ENCODE assay signal across 18 mouse cellular contexts in genomic region chr10:115349029-115349428, GRCm38 (mm10). TPM values are rescaled to one million over a fixed set of nuclear protein-coding genes. Genes with fewer than 3 reads are reported as not detected.
A peak's percentile ranks its signal among the peaks of the same experiment; 100 is the strongest.
DNase-seq lines count a peak whose midpoint lies in the region; ATAC-seq and TF ChIP-seq lines count a peak whose summit lies in the region.
"Had no signal": no experiment of that assay in that cellular context is flagged by ENCODE, and none has a peak within 500 bp of the region (broad histone marks: within the 10 kb centered on the region; RNA-seq: fewer than 3 reads in every experiment).

No protein-coding gene starts in this region.

- no peak for TF ChIP-seq CTCF in liver, adult 2 months (IDR thresholded peaks at IDR 0.05; ENCODE audit: low read depth, low read length)

- no peak overlapping the region for H3K9ac ChIP-seq in forebrain, embryonic 12.5 days
- H3K9ac ChIP-seq in forebrain, embryonic 11.5 days (ENCODE audit: low read length): no peak overlapping the region
- H3K9ac ChIP-seq in liver, adult 2 months (ENCODE audit: low read depth, low read length): no peak overlapping the region
- H3K9ac ChIP-seq in liver, embryonic 11.5 days (ENCODE audit: low read depth, low read length): no peak overlapping the region
- no peak overlapping the region for H3K9ac ChIP-seq in hindbrain, embryonic 16.5 days (ENCODE audit: low read depth, low read length)
- no peak overlapping the region for H3K9ac ChIP-seq in stomach, embryonic 16.5 days (ENCODE audit: low read length)
- H3K9ac ChIP-seq: embryonic facial prominence, embryonic 12.5 days; lung, embryonic 14.5 days had no signal

- no peaks in the 10 kb centered on the region for H3K79me2 ChIP-seq in liver, adult 2 months (ENCODE audit: control insufficient read depth, insufficient read depth, low read length)

- 67% methylated on average over 10 of the region's 10 CpGs for WGBS in forebrain, embryonic 12.5 days
- WGBS in forebrain, embryonic 11.5 days: 78% methylated on average over 10 of the region's 10 CpGs
- WGBS in liver, adult 2 months: 66% methylated on average over 10 of the region's 10 CpGs
- WGBS in liver, embryonic 11.5 days: 84% methylated on average over 10 of the region's 10 CpGs
- WGBS in hindbrain, embryonic 16.5 days: 58% methylated on average over 10 of the region's 10 CpGs
- 71% methylated on average over 10 of the region's 10 CpGs for WGBS in stomach, embryonic 16.5 days

- TF ChIP-seq POLR2A in liver, adult 2 months (IDR thresholded peaks at IDR 0.05; ENCODE audit: extremely low read depth, insufficient read depth, low read length): no peak

- H3K4me2 ChIP-seq in forebrain, embryonic 12.5 days: no peak overlapping the region
- H3K4me2 ChIP-seq in forebrain, embryonic 11.5 days (ENCODE audit: low read depth, low read length, severe bottlenecking): no peak overlapping the region
- H3K4me2 ChIP-seq in liver, embryonic 11.5 days: no peak overlapping the region
- no peak overlapping the region for H3K4me2 ChIP-seq in hindbrain, embryonic 16.5 days (ENCODE audit: low read length)
- no peak overlapping the region for H3K4me2 ChIP-seq in stomach, embryonic 16.5 days (ENCODE audit: low read depth, low read length)
- H3K4me2 ChIP-seq: embryonic facial prominence, embryonic 12.5 days; heart, embryonic 11.5 days; lung, embryonic 14.5 days had no signal

- H3K4me3 ChIP-seq in forebrain, embryonic 12.5 days (replicated peaks): no peak overlapping the region
- no peak overlapping the region for H3K4me3 ChIP-seq in forebrain, embryonic 11.5 days (ENCODE audit: low read depth, low read length)
- H3K4me3 ChIP-seq in liver, adult 2 months (ENCODE audit: insufficient read depth, low read depth, low read length): no peak overlapping the region
- H3K4me3 ChIP-seq in liver, embryonic 11.5 days (ENCODE audit: low read depth, low read length): no peak overlapping the region
- no peak overlapping the region for H3K4me3 ChIP-seq in hindbrain, embryonic 16.5 days (ENCODE audit: low read length)
- no peak overlapping the region for H3K4me3 ChIP-seq in stomach, embryonic 16.5 days (replicated peaks; ENCODE audit: low read length)
- H3K4me3 ChIP-seq: embryonic facial prominence, embryonic 12.5 days had no signal

- no peaks in the 10 kb centered on the region for H3K27me3 ChIP-seq in forebrain, embryonic 12.5 days
- H3K27me3 ChIP-seq in forebrain, embryonic 11.5 days (ENCODE audit: control insufficient read depth, insufficient read depth, low read length): no peaks in the 10 kb centered on the region
- no peaks in the 10 kb centered on the region for H3K27me3 ChIP-seq in liver, adult 2 months (ENCODE audit: control insufficient read depth, insufficient read depth, low read length)
- H3K27me3 ChIP-seq in liver, embryonic 11.5 days (replicated peaks; ENCODE audit: control insufficient read depth, insufficient read depth, low read length): no peaks in the 10 kb centered on the region
- no peaks in the 10 kb centered on the region for H3K27me3 ChIP-seq in hindbrain, embryonic 16.5 days (replicated peaks; ENCODE audit: control insufficient read depth, insufficient read depth, low read length)
- no peaks in the 10 kb centered on the region for H3K27me3 ChIP-seq in stomach, embryonic 16.5 days (ENCODE audit: control insufficient read depth, insufficient read depth, low read length)
- H3K27me3 ChIP-seq: embryonic facial prominence, embryonic 12.5 days had no signal

- no peak for DNase-seq in forebrain, embryonic 11.5 days (ENCODE audit: low spot score)
- peak; percentile 40 for DNase-seq in liver, adult 2 months (ENCODE audit: extremely low read depth, low read depth, low spot score)
- DNase-seq in liver, embryonic 11.5 days (ENCODE audit: low spot score): no peak
- no peak for DNase-seq in adrenal gland, postnatal 36 days
- no peak for DNase-seq in cerebellum, adult 9-11 months
- DNase-seq: adrenal gland, postnatal 25 days; cerebellum, postnatal 36 days; gastrocnemius, postnatal 25 days; liver; lung, embryonic 14.5 days; midbrain, embryonic 14.5 days; right cerebral cortex, postnatal 4 days had no signal

- 0 out of 2 replicates have a peak, but pooled peaks cover 3% of the 10 kb centered on the region for H3K4me1 ChIP-seq in forebrain, embryonic 12.5 days
- H3K4me1 ChIP-seq in forebrain, embryonic 11.5 days (replicated peaks; ENCODE audit: control insufficient read depth, insufficient read depth, low read length): no peaks in the 10 kb centered on the region
- H3K4me1 ChIP-seq in liver, adult 2 months (ENCODE audit: control insufficient read depth, insufficient read depth, low read length): peaks cover 20% of the 10 kb centered on the region
- H3K4me1 ChIP-seq in liver, embryonic 11.5 days (replicated peaks; ENCODE audit: control insufficient read depth, insufficient read depth, low read length): no peaks in the 10 kb centered on the region
- no peaks in the 10 kb centered on the region for H3K4me1 ChIP-seq in hindbrain, embryonic 16.5 days (ENCODE audit: control insufficient read depth, insufficient read depth, low read depth, low read length)
- H3K4me1 ChIP-seq in stomach, embryonic 16.5 days (ENCODE audit: control insufficient read depth, insufficient read depth, low read length): no peaks in the 10 kb centered on the region
- H3K4me1 ChIP-seq: embryonic facial prominence, embryonic 12.5 days had no signal

- peak; percentile 49; the same call in 1 of the 2 replicates for ATAC-seq in forebrain, embryonic 12.5 days (ENCODE audit: low FRiP score)
- no peak for ATAC-seq in forebrain, embryonic 11.5 days (replicated peaks; ENCODE audit: low FRiP score)
- ATAC-seq in liver, embryonic 11.5 days (replicated peaks; ENCODE audit: low FRiP score): no peak
- peak; percentile 52 for ATAC-seq in hindbrain, embryonic 16.5 days
- ATAC-seq in stomach, embryonic 16.5 days (ENCODE audit: insufficient read depth, low FRiP score): peak; percentile 44; the same call in 1 of the 2 replicates
- ATAC-seq: activated CD4-positive, CD25-positive, alpha-beta regulatory T cell, adult 4 months had no signal

- H3K9me3 ChIP-seq in forebrain, embryonic 12.5 days: no peaks in the 10 kb centered on the region
- no peaks in the 10 kb centered on the region for H3K9me3 ChIP-seq in forebrain, embryonic 11.5 days (ENCODE audit: control insufficient read depth, low read length)
- no peaks in the 10 kb centered on the region for H3K9me3 ChIP-seq in liver, embryonic 11.5 days (ENCODE audit: control insufficient read depth, low read length)
- no peaks in the 10 kb centered on the region for H3K9me3 ChIP-seq in hindbrain, embryonic 16.5 days (ENCODE audit: control insufficient read depth, low read length)
- no peaks in the 10 kb centered on the region for H3K9me3 ChIP-seq in stomach, embryonic 16.5 days (replicated peaks; ENCODE audit: control insufficient read depth, low read length)
- H3K9me3 ChIP-seq: embryonic facial prominence, embryonic 12.5 days had no signal

- H3K36me3 ChIP-seq in forebrain, embryonic 12.5 days (replicated peaks): peaks cover 18% of the 10 kb centered on the region
- no peaks in the 10 kb centered on the region for H3K36me3 ChIP-seq in forebrain, embryonic 11.5 days (ENCODE audit: control insufficient read depth, insufficient read depth, low read length)
- peaks cover 6% of the 10 kb centered on the region for H3K36me3 ChIP-seq in liver, adult 2 months (ENCODE audit: control insufficient read depth, insufficient read depth, low read length)
- no peaks in the 10 kb centered on the region for H3K36me3 ChIP-seq in liver, embryonic 11.5 days (ENCODE audit: control insufficient read depth, insufficient read depth, low read length)
- peaks cover 8% of the 10 kb centered on the region; the same call in 1 of the 2 replicates for H3K36me3 ChIP-seq in hindbrain, embryonic 16.5 days (ENCODE audit: control insufficient read depth, insufficient read depth, low read length)
- 0 out of 2 replicates have a peak, but pooled peaks cover 4% of the 10 kb centered on the region for H3K36me3 ChIP-seq in stomach, embryonic 16.5 days (ENCODE audit: control insufficient read depth, insufficient read depth, low read length)

- no peak overlapping the region for H3K27ac ChIP-seq in forebrain, embryonic 12.5 days
- no peak overlapping the region for H3K27ac ChIP-seq in forebrain, embryonic 11.5 days (ENCODE audit: low read depth, low read length)
- peak overlapping the region; percentile 80 for H3K27ac ChIP-seq in liver, adult 2 months (replicated peaks; ENCODE audit: insufficient read depth, low read depth, low read length)
- H3K27ac ChIP-seq in liver, embryonic 11.5 days (ENCODE audit: low read depth, low read length): no peak overlapping the region
- H3K27ac ChIP-seq in hindbrain, embryonic 16.5 days (ENCODE audit: low read depth, low read length): no peak overlapping the region
- no peak overlapping the region for H3K27ac ChIP-seq in stomach, embryonic 16.5 days (ENCODE audit: low read length)
- H3K27ac ChIP-seq: embryonic facial prominence, embryonic 12.5 days had no signal

RNA-seq across cellular contexts. Expression of gene Tmem19, which starts 13.3 kb away (rescaled TPM):
- polyA plus RNA-seq in forebrain, embryonic 12.5 days (2016; fragmentation: Nextera tagmentation; extraction: Ambion mirVana): 35.3 and 43.3 TPM in 2 replicates
- 32.6 and 33.7 TPM in 2 replicates for polyA plus RNA-seq in forebrain, embryonic 11.5 days (2014; fragmentation: Nextera tagmentation; extraction: Ambion mirVana)
- total RNA-seq in liver, adult 2 months (2014; rRNA removed): 30.8 and 36.7 TPM in 2 replicates
- polyA plus RNA-seq in liver, adult 2 months (2012; rRNA removed): 41.8 and 47.4 TPM in 2 replicates
- 21.2 and 22.8 TPM in 2 replicates for polyA plus RNA-seq in liver, embryonic 11.5 days (2014; fragmentation: Nextera tagmentation; extraction: Ambion mirVana)
- polyA plus RNA-seq in hindbrain, embryonic 16.5 days (2015; fragmentation: Nextera tagmentation; extraction: Ambion mirVana): 34.0 and 34.1 TPM in 2 replicates
- polyA plus RNA-seq in stomach, embryonic 16.5 days (2015; fragmentation: Nextera tagmentation; extraction: Ambion mirVana): 28.5 and 33.7 TPM in 2 replicates
- total RNA-seq in adrenal gland, postnatal 36 days (2021): 10 to 100 TPM; 25.0 to 41.2 TPM

RNA-seq across cellular contexts. Expression of gene Rab21, which starts 33.6 kb away (rescaled TPM):
- 5.2 and 5.3 TPM in 2 replicates for polyA plus RNA-seq in forebrain, embryonic 12.5 days (2016; fragmentation: Nextera tagmentation; extraction: Ambion mirVana)
- 10.0 and 11.9 TPM in 2 replicates for polyA plus RNA-seq in forebrain, embryonic 11.5 days (2014; fragmentation: Nextera tagmentation; extraction: Ambion mirVana)
- 14.7 and 16.5 TPM in 2 replicates for total RNA-seq in liver, adult 2 months (2014; rRNA removed)
- polyA plus RNA-seq in liver, adult 2 months (2012; rRNA removed): 18.0 and 19.0 TPM in 2 replicates
- polyA plus RNA-seq in liver, embryonic 11.5 days (2014; fragmentation: Nextera tagmentation; extraction: Ambion mirVana): 5.1 and 5.3 TPM in 2 replicates
- 7.0 TPM in 2 replicates for polyA plus RNA-seq in hindbrain, embryonic 16.5 days (2015; fragmentation: Nextera tagmentation; extraction: Ambion mirVana)
- 3.6 and 4.2 TPM in 2 replicates for polyA plus RNA-seq in stomach, embryonic 16.5 days (2015; fragmentation: Nextera tagmentation; extraction: Ambion mirVana)
- 10 to 100 TPM; 58.7 to 68.9 TPM for total RNA-seq in adrenal gland, postnatal 36 days (2021)

RNA-seq across cellular contexts. Expression of gene Thap2, which starts 35.2 kb away (rescaled TPM):
- polyA plus RNA-seq in forebrain, embryonic 12.5 days (2016; fragmentation: Nextera tagmentation; extraction: Ambion mirVana): 32.3 and 36.9 TPM in 2 replicates
- 26.1 and 29.2 TPM in 2 replicates for polyA plus RNA-seq in forebrain, embryonic 11.5 days (2014; fragmentation: Nextera tagmentation; extraction: Ambion mirVana)
- 6.6 and 8.7 TPM in 2 replicates for total RNA-seq in liver, adult 2 months (2014; rRNA removed)
- 2.5 and 3.8 TPM in 2 replicates for polyA plus RNA-seq in liver, adult 2 months (2012; rRNA removed)
- 15.7 and 16.4 TPM in 2 replicates for polyA plus RNA-seq in liver, embryonic 11.5 days (2014; fragmentation: Nextera tagmentation; extraction: Ambion mirVana)
- 19.9 and 20.0 TPM in 2 replicates for polyA plus RNA-seq in hindbrain, embryonic 16.5 days (2015; fragmentation: Nextera tagmentation; extraction: Ambion mirVana)
- 21.3 and 24.1 TPM in 2 replicates for polyA plus RNA-seq in stomach, embryonic 16.5 days (2015; fragmentation: Nextera tagmentation; extraction: Ambion mirVana)
- 10 to 100 TPM; 15.3 to 15.9 TPM for total RNA-seq in adrenal gland, postnatal 36 days (2021)

RNA-seq across cellular contexts. Expression of gene Zfc3h1, which starts 35.7 kb away (rescaled TPM):
- polyA plus RNA-seq in forebrain, embryonic 12.5 days (2016; fragmentation: Nextera tagmentation; extraction: Ambion mirVana): 26.1 and 26.7 TPM in 2 replicates
- polyA plus RNA-seq in forebrain, embryonic 11.5 days (2014; fragmentation: Nextera tagmentation; extraction: Ambion mirVana): 23.1 and 29.4 TPM in 2 replicates
- total RNA-seq in liver, adult 2 months (2014; rRNA removed): 28.3 and 31.6 TPM in 2 replicates
- 6.0 and 7.9 TPM in 2 replicates for polyA plus RNA-seq in liver, adult 2 months (2012; rRNA removed)
- polyA plus RNA-seq in liver, embryonic 11.5 days (2014; fragmentation: Nextera tagmentation; extraction: Ambion mirVana): 21.9 and 24.7 TPM in 2 replicates
- 12.5 and 13.2 TPM in 2 replicates for polyA plus RNA-seq in hindbrain, embryonic 16.5 days (2015; fragmentation: Nextera tagmentation; extraction: Ambion mirVana)
- 19.7 and 20.5 TPM in 2 replicates for polyA plus RNA-seq in stomach, embryonic 16.5 days (2015; fragmentation: Nextera tagmentation; extraction: Ambion mirVana)
- 10 to 100 TPM; 38.1 to 50.9 TPM for total RNA-seq in adrenal gland, postnatal 36 days (2021)

Comparison
In these comparisons a context has a peak if more than half of its experiments do, and no peak if none do; other contexts are left out.
1. ATAC-seq: peak in forebrain, embryonic 12.5 days (single experiment), hindbrain, embryonic 16.5 days (single experiment) and stomach, embryonic 16.5 days (single experiment); none in forebrain, embryonic 11.5 days (single experiment) and liver, embryonic 11.5 days (single experiment).